Mouse (Mus musculus): ENCODE measurements around the gene Hddc3.
"Not testable (repeated sequence)": the region's sequence is repeated elsewhere in the genome, so short reads cannot be mapped to it uniquely, and the experiment has no call there.

- not testable (repeated sequence) for TF ChIP-seq POLR2A (IDR thresholded peaks at IDR 0.05; ENCODE audit: insufficient read length, low read depth); MAX (IDR thresholded peaks at IDR 0.05; ENCODE audit: low read depth); E2F4 (IDR thresholded peaks at IDR 0.05; ENCODE audit: insufficient read depth); TCF12 (IDR thresholded peaks at IDR 0.05; ENCODE audit: insufficient read depth, poor library complexity, severe bottlenecking)
Measured at GRCm38 (mm10) chr7:80324816-80325119, 18.1 kb upstream of the Hddc3 start.

All from myocyte (in vitro differentiated cells).